Mouse (Mus musculus) layer of hippocampus, adult 9-10 months (tissue): ENCODE results near the gene Cacna1a.

Source experiments
- DNase-seq: peaks from one replicate; pipeline ENCODE4 v3.0.0; 2022; ENCODE audit warnings: low spot score

Cacna1a gene

DNA sequence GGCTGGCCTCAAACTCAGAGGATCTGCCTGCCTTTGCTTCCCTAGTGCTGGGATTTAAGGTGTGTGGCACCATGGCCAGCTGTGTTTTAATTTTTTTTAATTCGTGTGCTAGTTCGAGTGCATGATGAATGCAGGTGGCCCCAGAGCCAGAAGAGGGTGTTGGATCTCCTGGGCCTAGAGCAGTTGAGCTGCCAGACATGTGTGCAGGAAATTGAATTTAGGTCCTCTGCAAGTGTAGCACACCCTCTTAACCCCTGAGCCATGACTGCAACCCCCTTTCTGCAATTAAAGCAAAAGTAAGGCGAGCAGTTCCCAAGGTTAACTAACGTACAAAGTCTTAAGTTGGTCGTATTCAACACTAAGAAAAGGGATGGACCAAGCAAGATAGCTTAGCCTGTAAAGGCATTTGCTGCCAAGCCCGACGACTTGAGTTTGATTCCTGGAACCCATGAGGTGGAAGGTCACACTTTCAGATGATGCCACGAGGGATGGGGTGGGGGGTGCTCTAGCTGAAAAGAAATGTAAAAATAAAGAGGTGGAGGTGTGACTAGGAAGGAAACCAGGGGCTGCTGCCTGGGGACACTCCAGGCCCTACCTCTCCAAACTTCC lies 249.8 kb downstream of the Cacna1a start:
- no peak for DNase-seq

DNA sequence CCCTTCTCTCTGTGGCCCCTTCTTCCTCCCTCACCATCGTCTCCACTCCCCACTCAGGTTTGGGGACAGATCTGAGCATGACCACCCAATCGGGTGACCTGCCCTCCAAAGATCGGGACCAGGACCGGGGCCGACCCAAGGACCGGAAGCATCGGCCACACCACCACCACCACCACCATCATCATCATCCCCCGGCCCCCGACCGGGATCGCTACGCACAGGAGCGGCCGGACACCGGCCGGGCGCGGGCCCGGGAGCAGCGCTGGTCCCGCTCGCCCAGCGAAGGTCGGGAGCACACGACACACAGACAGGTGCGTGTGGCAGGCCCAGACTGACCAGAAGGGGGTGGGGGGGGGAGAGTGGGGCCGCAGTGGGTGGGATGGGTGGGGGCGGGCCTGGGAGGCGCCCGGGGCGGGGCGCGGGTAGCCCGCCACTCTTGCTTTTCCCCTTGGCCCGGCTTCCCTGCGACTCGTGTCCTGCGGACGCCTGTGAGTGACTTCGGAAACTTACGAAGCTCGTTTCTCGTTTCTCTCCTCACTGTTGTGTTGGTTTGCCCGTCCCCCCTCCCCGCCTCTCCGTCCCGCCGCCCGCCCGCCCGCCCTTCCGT lies 250.4 kb downstream of the Cacna1a start:
- DNase-seq: no peak

DNA sequence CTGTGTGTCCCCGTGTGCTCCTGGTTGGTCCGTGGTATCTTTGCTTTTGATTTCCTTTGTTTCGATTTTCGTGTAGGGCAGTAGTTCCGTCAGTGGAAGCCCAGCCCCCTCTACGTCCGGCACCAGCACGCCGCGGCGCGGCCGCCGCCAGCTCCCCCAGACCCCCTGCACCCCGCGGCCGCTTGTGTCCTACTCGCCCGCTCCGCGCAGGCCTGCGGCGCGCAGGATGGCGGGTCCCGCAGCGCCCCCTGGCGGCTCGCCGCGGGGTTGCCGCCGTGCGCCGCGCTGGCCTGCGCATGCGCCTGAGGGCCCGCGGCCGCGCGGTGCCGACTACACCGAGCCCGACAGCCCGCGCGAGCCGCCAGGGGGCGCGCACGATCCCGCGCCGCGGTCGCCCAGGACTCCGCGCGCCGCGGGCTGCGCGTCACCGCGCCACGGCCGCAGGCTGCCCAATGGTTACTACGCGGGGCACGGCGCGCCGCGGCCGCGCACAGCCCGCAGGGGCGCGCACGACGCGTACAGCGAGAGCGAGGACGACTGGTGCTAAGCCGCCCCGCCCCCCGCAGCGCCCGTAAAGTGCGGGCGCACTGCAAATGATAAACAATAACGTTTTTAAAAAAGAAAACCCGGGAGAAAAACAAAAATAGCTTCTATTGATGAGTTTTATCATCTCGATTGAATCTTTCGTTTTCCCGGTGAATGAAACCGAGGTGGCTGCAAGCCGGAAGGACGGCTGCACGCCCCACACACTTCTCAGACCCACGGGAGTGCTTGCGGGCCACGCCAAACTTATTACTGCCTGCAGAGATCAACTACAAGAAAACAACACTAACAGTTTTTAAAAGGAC lies 251.1 kb downstream of the Cacna1a start:
- peak; percentile 78 for DNase-seq

DNA sequence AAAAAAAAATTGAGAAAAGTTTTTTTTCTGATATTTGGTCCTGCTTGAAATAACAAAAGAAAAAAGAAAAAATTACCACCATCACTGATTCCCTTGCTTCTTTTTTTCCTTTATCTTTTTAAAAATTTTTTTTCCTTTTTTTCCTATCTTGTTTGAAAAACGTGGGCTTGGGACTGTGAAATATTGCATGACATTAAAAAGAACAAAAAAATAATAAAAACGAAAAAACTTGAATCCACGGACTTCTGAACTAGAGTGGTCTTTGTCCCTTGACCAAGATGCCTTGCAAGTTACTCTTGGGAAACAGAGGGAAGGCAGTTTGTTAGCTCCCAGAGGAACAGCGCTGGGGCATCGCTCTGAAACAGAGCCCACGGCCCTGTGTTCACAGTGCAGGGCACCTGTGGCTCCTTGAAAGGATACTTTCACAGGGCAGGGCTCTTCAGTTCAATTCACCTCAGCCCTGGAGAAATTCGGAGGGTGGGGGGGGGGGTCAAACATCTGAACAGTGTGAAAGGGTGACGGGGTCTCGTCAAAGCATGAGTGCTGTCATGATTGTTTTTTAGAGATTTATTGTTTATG lies 251.9 kb downstream of the Cacna1a start:
- no peak for DNase-seq

DNA sequence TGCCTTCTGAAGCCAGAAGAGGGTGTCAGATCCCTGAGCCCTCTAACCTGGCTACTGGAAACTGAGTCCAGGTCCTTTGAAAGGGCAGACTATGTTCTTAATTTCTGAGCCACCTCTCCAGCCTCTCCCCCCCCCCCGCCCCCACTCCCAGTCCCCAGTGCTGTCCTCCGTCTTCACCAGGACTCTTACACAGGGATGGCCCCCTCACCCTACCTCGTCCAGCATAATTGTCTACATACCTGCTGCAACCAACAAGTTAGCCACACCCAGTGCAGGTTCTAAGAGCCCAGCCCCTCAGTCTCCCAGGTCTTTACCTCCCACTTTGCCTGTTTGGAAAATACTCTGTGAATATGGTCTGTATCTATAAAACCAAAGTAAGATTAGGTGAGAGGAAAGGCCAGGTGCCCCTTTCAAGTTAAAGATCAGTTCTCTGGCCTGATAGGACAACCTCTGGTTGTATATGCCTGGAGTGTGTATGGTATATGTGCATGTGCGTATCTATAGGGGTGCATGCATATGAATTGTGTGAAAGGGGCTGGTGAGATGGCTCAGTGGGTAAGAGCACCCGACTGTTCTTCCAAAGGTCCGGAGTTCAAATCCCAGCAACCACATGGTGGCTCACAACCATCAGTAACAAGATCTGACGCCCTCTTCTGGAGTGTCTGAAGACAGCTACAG lies 252.5 kb downstream of the Cacna1a start:
- DNase-seq: no peak

DNA sequence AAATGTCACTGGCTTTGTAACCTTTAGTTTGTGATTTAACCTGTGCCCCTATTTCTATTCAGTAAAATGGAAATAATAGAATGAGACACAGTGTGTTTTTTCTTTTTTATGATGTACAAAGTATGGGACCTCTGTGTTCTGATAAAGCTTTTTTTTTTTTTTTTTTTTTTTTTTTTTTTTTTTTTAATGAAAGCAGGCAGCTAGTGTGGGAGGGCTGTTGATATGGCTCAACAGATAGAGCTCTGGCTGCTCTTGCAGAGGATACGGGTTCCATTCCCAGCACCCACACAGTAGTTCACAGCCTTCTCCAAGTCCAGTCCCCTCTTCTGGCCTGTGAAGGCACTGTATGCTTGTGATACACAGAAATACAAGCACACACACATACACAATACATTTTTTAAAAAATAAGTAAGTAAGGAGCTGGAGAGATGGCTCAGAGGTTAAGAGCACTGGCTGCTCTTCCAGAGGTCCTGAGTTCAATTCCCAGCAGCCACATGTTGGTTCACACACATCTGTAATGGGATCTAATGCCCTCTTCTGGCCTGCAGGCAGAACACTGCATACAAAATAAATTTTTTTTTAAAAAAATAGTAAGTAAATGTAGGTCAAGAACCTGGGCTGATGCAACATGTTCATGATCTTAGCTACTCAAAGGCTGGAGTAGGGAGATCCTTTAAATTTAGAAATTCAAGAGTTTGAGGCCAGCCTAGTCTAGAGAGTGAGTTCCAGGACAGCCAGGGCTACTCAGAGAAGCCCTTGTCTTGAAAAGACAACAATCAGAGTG lies 253.5 kb downstream of the Cacna1a start:
- no peak for DNase-seq

DNA sequence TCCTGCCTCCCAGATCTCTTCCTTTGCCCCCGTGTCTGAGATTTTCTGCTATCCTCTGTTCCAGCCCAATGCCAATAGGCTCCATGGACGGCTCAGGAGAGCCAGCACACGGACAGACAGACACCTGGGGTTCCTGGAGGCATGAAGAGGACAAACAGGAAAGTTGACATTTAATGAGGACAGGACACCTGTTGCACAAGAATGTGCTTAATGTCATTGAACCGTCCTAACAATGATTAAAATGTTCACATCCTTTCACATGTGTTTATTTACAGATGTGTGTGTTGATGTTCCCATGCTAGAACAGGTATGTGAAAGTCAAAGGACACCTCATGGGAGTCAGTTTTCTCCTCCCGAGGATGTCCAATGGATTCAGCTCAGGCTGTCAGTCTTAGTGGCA lies 254.8 kb downstream of the Cacna1a start:
- DNase-seq: no peak

DNA sequence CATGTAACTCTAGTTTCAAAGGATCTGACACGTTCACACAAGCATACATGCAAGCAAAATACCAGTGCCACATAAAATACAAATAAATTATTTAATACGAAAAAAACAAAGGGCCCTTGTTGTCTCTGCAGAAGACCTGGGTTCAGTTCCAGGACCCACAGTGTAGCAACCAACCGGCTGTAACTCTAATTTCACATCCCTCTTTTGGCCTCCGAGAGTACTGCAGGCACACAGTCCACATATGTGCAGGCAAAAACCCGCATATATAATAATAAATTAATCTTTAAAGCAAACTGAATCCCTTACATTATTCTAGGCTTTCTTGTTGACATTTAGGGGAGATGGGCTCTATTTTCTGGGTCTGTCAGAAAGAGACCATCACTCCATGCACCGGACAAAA lies 258.6 kb downstream of the Cacna1a start:
- no peak for DNase-seq

DNA sequence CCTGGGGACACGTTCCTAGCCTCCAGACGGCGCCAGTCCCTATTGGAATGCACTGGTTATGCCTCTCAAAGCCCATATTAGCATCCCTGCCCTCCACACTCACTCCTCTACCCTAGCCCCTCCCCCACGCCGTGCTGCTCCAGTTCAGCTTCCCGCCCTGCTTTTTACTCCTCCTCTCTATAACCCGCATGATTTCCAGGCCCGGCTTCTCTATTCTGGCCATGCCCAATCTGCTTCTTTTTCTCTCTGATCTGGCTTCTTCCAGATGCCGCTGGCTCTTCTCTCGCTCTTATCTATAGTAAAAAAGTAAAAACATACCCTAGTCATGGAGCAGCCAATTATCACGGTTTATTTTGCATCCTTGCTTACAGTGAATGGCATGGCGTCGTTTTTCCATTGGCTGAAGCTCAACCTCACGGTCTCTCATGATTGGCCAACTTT lies 259.2 kb downstream of the Cacna1a start:
- DNase-seq: no peak

DNA sequence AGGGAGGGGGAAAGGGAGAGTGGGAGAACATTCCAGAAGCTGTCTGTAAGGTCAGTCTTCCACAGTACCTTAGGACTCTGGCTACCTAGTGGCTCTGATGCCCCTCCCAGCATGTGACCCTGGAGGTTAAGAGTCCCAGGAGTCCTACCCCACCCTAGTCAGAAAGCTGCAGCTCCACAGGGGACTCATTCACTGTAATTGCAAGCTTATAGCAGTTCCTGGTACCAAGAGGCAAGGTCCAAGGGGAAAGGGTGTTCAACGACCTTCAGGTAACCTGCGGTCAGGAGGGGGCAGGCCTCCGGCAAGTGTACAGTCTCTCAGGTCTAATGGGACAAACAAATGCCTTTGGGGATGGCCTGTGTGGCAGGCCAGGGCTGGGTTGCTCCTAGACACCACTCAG lies 262.0 kb downstream of the Cacna1a start:
- DNase-seq: no peak

DNA sequence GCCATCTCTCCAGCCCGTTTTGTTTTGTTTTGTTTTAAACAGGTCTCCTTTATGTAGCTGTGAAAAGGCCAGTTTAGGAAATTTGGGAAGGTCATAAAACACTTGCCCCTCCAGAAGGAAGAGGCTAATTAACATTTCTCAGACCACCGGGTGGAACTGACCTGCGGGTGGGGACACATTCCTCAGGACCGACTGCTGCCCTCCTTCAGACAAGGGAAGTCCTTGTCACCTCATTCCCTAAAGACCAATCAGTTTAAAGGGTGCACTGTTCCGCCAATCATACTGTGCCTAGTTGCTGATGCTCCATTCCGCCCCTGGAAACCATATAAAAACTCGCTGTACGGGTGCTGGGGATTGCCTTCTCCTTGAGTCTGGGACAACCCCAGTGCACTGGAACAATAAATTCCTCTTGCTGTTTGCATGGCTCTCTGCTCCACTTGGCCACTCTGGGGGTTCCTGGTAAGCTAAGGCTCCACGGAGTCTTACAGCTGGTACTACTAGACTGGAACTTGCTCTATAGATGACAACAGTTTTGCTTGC lies 264.9 kb downstream of the Cacna1a start:
- DNase-seq: no peak

DNA sequence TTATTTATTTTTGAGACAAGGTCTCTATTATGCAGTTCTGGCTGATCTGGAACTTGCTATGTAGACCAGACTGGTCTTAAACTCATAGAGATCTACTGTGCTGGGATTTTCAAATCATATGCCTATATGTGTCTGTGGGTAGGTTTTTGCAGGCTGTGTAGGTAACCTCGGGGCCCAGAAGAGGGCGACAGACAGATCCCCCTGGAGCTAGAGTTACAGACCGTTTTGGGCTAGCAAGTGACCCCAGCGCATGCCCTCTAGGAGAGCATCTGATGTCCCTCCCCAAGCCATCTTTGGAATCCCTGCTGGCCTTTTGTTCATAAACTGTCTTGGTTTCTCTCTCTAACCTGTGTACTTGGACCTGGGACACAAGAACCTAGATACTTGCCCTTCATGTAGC lies 266.4 kb downstream of the Cacna1a start:
- no peak for DNase-seq

DNA sequence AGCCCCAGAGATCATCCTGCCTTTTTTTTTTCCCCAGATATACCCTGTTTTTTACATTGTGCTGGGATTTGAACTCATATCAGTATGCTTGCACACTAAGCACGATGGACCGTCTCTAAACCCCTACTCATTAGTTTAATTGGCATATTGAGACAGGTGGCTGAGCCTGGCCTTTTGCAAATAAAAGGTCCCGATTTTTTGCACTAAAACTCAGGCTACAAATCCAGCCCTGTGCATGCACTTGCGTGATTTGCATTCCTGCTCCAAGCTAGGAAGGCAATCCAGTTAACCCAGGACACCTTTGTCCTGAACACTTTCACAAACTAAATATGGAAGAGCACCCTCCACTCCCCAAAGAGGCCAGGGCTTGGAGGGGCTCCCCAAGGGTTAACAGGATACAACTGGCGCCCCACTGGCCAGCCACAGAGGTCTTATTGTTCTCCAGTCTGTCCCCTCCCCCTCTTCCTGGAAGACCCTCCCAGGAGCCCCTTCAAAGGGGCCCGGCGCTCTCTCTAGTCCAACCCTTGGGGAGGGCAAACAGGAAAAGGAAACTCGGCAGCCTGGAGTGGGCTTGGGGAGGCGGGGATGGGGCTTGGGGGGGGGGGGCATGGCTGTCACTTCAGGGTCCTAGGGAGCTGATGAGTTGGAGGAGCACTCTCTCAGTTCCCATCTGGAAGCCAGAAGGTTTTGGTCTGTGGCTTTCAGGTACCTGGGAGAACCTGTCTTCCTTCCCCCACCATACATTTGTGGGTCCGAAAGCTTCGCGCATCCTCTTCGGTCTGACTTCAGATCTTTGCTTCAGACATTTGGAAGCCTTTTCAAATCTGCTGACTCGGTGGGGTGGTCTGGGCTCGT lies 267.3 kb downstream of the Cacna1a start:
- DNase-seq: no peak

DNA sequence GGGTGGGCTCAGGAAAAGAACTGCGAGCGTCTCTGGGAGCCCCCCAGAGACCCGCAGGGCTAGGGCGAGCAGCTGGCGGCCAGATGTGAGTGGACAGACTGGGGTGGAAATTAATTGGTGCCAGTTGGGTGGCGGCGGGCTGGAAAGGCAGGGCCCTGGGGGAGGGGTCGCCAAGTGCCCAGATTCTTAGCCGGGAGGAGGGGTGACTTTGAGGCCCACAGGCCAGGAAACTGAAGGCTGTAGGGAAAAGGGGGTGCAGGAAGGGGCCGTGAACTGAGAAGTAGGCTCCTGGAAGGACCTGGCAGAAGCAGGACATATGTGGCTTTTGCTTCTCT lies 267.9 kb downstream of the Cacna1a start:
- no peak for DNase-seq

DNA sequence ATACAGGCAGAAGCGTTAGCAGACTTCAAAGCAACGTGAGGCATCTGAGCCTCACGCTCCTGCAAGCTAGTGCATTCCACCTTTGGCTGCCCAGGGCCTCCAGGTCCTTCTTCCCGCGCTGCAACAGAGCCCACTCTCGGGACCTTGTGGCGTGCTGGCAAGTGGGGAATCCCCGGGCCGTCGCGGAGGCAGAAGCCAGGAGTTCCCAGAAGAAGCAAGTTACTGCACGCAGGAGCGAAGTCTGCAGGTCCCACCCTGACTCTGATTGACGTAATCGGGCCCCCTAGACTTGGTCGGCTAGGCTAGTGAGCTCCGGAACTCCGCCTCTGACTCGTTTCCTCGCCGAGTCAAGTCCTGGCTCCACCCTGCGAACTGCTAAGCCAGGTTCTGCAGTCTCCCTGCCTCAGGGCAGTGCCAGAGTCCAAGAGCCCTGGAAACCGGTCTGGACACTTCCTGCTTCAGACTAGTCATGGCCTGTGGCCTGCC lies 268.4 kb downstream of the Cacna1a start:
- DNase-seq: no peak

DNA sequence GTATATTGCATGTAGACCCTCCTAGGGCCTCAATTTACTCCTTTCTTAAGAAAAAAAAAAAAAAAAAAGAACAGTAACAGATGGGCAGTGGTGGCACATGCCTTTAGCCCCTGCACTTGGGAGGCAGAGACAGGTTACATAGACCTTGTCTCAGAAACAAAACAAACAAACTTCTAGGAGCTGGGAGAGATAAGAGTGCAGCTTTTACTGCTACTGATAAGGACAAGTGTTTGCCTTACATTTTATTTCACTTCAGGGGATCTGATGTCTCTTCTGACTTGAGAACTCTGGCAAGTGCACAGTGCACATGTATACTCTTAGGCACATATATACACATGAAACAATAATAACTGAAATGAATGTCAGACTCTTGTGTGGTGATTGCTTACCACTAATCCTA lies 269.0 kb downstream of the Cacna1a start:
- DNase-seq: no peak

DNA sequence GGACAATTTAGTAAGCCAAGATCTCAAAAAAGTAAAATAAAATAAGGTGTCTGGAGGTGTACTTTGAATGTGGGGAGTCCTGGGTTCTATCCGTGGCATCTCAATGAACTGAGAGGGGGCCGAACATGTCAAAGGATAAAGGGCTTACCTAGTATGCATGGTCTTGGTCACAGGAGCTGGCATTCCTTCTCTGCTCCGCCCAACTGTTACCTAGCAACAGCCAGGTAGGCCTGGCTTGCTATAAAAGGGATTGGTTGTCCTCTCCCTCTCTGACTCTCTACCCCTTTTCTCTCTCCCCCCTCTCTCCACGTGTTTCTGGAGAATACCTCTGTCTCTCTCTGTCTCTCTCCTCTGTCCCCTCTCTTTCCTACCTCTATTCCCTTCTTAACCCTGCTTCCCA lies 269.4 kb downstream of the Cacna1a start:
- DNase-seq: no peak

DNA sequence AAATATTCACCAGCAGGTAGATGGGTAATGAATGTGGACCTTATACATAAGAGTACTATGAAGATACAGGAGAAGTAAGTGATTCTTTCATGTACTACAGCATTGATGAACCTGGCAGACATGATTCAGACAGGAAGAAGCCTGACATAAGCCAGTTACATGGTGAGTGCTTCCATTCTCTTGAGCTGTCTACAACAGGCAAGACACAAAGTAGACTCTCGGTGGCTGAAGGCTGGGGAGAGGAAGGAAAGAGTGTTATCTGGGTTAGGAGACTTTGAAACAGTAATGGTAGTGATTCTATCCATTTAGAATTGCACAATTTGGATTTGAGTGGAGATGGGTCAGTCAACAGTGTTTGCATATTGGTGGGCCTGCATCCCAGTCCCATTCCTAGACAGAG lies 270.7 kb downstream of the Cacna1a start:
- DNase-seq: no peak

DNA sequence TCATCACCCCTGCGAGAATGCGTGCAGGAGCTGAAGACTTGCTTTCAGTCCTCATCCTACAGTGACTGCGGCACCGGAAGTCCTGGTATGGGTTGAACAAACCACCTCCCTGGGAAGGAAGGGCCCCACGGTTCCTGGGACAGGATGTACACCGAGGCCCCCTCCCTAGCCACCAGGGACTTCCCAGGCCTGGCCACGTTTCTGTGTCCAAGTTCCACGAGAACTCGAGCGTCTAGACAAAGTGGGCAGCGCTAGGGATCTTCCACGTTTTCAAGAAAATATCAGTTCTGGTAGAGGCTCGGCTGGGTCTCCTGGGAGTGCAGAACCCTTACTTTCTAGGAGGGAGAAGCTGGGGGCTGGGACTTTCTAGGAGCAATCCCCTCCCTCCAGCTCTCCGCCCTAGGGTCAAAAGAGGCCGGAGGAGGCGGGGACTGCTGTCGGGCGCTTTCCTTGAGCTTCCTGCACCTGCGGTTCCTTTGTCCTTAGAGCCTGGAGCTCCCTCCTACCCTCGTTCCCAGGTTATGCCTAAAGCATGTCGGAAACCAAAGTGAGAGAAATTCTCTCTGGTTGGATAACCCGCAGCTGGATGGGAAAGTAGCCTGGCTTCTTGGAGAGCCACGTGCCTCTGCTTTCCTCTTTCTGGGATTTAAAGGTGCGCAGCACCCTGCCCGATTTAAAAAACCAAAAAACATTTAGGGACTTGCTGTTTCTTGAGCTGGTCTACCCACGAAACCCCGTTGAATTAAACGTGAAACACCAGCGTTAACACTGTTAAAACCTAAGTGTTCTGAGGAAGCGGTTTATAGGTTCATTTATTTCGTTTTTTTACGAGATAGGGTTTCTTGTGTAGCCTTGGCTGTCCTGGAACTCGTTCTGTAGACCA lies 271.9 kb downstream of the Cacna1a start:
- no peak for DNase-seq
